Mouse (Mus musculus) embryonic facial prominence, embryonic 13.5 days (tissue): ENCODE measurements at regions not wholly inside any gene's neighbourhood (a gene's known extent, or its start where the extent isn't known, plus 50 kb on each side); places are given as distances from the start of the nearest gene placed in this dataset.
"Not testable (repeated sequence)": the region's sequence is repeated elsewhere in the genome, so short reads cannot be mapped to it uniquely, and the experiment has no call there.

Source experiments
- ATAC-seq: fragments of 200-750 bp; cut with Nextera tagmentation; 2 replicates; pipeline ENCODE4 v1.8.0; 2017; ENCODE audit warnings: low read depth; ENCODE audit not compliant: insufficient number of reproducible peaks, insufficient read depth, low FRiP score, low TSS enrichment
- H3K27ac ChIP-seq: fragments of 300-500 bp; sonication (generic); 2 replicates; pipeline ENCODE4 v1.5.1; 2015; ENCODE audit warnings: moderate library complexity, mild to moderate bottlenecking, inconsistent platforms
- H3K27me3 ChIP-seq: fragments of 300-500 bp; sonication (generic); 2 replicates; pipeline ENCODE4 v1.6.1; 2015; ENCODE audit warnings: mild to moderate bottlenecking, inconsistent platforms
- H3K36me3 ChIP-seq: fragments of 300-500 bp; sonication (generic); 2 replicates; pipeline ENCODE4 v1.6.1; 2015; ENCODE audit warnings: mild to moderate bottlenecking, inconsistent platforms
- H3K4me1 ChIP-seq: fragments of 300-500 bp; sonication (generic); 2 replicates; pipeline ENCODE4 v1.6.1; 2015; ENCODE audit warnings: inconsistent platforms
- H3K4me2 ChIP-seq: fragments of 300-500 bp; sonication (generic); 2 replicates; pipeline ENCODE4 v1.6.1; 2015; ENCODE audit warnings: moderate library complexity, mild to moderate bottlenecking, inconsistent platforms
- H3K4me3 ChIP-seq: fragments of 300-500 bp; sonication (generic); 2 replicates; pipeline ENCODE4 v1.5.1; 2015; ENCODE audit warnings: mild to moderate bottlenecking, inconsistent platforms
- H3K9ac ChIP-seq: fragments of 300-500 bp; sonication (generic); 2 replicates; pipeline ENCODE4 v1.6.1; 2015; ENCODE audit warnings: mild to moderate bottlenecking, inconsistent platforms
- H3K9me3 ChIP-seq: fragments of 300-500 bp; sonication (generic); 2 replicates; pipeline ENCODE4 v1.6.1; 2016; ENCODE audit warnings: inconsistent platforms
- WGBS: fragments of 180-500 bp; shearing (Covaris S2); methylation state at CpG from one replicate; pipeline ENCODE4 v1.1.7; 2015; ENCODE audit warnings: mixed read lengths; 5-methylcytosine and 5-hydroxymethylcytosine counted together

DNA sequence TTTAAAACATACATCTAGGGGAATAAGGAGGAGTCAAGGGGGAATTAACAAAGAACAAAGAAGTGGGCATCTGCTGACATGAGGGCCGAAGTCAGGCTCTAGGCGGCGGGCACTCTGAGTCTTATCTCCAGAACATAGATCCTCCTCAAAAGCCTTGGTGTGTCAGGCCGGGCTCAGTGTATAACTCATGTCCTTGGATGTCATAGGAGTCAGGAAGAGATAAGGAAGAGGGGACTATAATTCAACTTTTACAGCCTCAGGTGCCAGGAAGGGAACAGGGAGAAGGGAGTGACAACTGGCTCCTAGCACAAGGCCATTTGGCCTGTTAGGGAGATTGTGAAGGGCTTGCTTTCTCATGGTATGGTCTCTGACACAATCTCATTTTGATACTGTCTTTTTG, 185.9 kb upstream of the Ube2e2 start:
- H3K4me1 ChIP-seq, H3K4me2 ChIP-seq, H3K4me3 ChIP-seq, H3K36me3 ChIP-seq, H3K9ac ChIP-seq, ATAC-seq, H3K27ac ChIP-seq, H3K9me3 ChIP-seq, H3K27me3 ChIP-seq: not testable (repeated sequence)
- WGBS = 96% methylated on average over 4 of the region's 4 CpGs

DNA sequence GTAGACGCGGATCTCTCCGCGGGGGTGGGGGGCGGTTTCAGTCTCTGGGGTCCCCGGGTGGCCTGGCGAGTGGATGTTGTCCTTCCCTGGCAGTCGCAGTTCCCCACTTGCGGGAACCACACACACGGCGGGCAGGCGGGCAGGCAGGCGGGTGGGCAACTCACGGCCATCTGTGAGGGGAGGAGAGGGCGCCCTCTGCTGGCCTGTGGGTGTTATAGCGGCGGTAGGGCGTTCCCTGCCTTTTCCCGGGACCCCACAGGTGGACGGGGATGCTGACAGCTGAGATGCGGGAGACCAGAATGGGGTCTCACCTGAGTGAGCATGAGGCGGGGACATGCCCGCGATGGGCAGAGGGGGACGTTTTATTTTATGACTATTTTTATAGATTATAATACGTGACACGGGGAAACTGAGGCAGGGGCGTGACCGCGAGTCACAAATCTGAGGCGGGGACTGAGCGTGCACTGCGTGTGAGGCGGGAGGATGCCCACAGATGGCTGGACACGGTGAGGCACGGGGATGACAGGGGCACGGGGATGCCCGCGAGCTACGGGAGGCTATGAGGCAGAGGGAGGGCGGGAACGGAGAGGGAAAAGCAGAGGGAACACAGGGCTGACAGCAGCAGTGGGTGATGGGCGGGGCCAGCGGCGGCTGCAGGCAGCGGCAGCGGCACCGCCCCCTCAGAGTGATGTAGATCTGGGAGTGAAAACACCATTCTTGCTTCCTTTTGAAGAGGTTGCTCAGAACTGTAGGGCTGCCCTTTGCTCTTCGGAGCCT, 148.1 kb upstream of the Ube2e2 start:
- no peak overlapping the region for H3K27ac ChIP-seq
- H3K9ac ChIP-seq = peak overlapping the region; percentile 53
- peak overlapping the region; percentile 40 for H3K4me3 ChIP-seq
- H3K9me3 ChIP-seq = no peaks in the 10 kb centered on the region
- WGBS = 2% methylated on average over 49 of the region's 49 CpGs
- peak; percentile 32; the same call in 1 of the 2 replicates for ATAC-seq
- H3K36me3 ChIP-seq = no peaks in the 10 kb centered on the region
- 0 out of 2 replicates have a peak, but pooled peaks cover 9% of the 10 kb centered on the region for H3K4me1 ChIP-seq
- H3K4me2 ChIP-seq = peak overlapping the region; percentile 72
- H3K27me3 ChIP-seq = no peaks in the 10 kb centered on the region

DNA sequence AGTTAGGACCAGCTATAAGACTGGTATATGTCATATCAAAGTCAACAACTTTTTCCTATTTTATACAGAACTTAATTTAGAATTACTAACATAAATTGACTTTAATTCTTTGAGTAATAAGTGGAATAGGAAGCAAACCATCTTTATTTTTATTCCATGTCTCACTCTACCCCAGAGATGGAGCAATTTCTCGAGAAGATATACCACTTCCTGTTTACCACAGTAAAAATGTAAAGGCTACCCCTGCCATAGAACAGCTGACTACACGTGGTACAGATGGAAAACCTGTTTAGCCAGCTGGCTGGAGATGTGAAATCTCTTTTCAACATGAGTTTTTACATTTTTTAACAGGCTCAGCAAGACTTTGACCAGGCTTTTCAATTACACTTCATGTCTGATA, 126.0 kb upstream of the Ube2e2 start:
- H3K9ac ChIP-seq = no peak overlapping the region
- 33% methylated on average over 2 of the region's 2 CpGs for WGBS
- no peak for ATAC-seq
- H3K36me3 ChIP-seq = no peaks in the 10 kb centered on the region
- no peak overlapping the region for H3K4me3 ChIP-seq
- no peak overlapping the region for H3K4me2 ChIP-seq
- H3K9me3 ChIP-seq = no peaks in the 10 kb centered on the region
- no peak overlapping the region for H3K27ac ChIP-seq
- H3K4me1 ChIP-seq = no peaks in the 10 kb centered on the region
- H3K27me3 ChIP-seq = no peaks in the 10 kb centered on the region

DNA sequence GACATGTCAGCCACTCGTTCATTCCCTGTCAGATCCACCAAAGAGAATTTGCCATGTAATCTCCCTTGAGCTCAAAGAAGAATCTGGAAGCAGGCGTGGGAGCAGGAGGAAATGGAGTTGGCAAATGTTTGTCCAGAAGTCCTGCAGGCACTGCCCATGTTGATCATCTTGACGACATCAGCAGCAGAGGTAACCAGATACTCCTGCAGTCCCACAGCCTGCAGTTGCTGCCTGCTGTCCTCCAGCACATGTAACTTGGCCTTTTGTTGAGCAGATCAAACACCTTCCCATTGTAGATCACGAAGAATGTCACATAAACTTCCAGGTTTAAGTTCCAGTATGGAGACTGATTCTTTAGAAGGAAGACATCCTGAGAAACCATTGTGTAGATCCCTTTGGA, 121.3 kb upstream of the Ube2e2 start:
- H3K9me3 ChIP-seq = no peaks in the 10 kb centered on the region
- H3K27ac ChIP-seq = no peak overlapping the region
- no peak for ATAC-seq
- WGBS = 53% methylated on average over 4 of the region's 4 CpGs
- no peaks in the 10 kb centered on the region for H3K4me1 ChIP-seq
- H3K36me3 ChIP-seq = no peaks in the 10 kb centered on the region
- H3K4me3 ChIP-seq = no peak overlapping the region
- H3K27me3 ChIP-seq = no peaks in the 10 kb centered on the region
- no peak overlapping the region for H3K9ac ChIP-seq
- no peak overlapping the region for H3K4me2 ChIP-seq

DNA sequence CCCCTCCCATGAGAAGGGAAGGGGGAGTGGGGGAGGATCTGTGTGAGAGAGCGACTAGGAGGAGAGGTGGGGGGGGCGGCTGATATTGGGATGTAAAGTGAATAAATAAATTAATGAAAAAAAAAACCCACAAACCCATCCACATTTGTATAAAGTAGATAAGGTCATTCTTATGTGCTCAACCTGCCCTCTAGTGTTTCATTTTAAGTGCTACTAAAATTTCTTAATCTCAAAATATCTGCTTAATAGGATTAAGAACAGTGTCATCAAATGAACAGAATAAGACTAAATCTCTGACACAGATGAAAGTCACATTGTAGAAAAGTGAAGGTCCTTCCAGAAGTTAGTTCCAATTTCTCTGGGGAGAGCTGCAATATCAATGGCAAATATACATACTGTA, 119.5 kb upstream of the Ube2e2 start:
- not testable (repeated sequence) for H3K9me3 ChIP-seq, ATAC-seq, H3K27me3 ChIP-seq, H3K4me1 ChIP-seq, H3K9ac ChIP-seq, H3K4me2 ChIP-seq, H3K4me3 ChIP-seq, H3K36me3 ChIP-seq, H3K27ac ChIP-seq
- 91% methylated on average over 2 of the region's 2 CpGs for WGBS

DNA sequence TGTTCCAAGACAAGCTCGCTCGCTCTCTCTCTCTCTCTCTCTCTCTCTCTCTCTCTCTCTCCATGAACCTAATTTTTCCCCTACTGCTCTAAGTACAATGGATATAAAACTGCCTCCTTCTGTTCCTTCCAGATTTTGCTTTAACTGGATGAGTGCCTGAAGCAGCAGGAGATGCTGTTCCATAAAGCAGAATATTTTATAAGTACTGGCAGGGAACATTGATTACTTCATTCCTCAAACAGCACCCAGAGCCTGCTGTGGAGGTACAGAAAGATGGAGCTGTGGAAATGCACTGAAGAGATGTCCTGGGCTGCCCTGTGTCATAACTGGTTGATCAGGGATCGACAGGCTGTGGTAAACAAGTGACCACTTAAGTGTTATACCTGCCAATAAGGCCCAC, 89.8 kb upstream of the Ube2e2 start:
- WGBS = 75% methylated on average over 3 of the region's 3 CpGs
- H3K4me3 ChIP-seq = no peak overlapping the region
- H3K9ac ChIP-seq = no peak overlapping the region
- no peaks in the 10 kb centered on the region for H3K4me1 ChIP-seq
- no peaks in the 10 kb centered on the region for H3K27me3 ChIP-seq
- H3K27ac ChIP-seq = no peak overlapping the region
- no peak overlapping the region for H3K4me2 ChIP-seq
- H3K36me3 ChIP-seq = no peaks in the 10 kb centered on the region
- no peak for ATAC-seq
- no peaks in the 10 kb centered on the region for H3K9me3 ChIP-seq

DNA sequence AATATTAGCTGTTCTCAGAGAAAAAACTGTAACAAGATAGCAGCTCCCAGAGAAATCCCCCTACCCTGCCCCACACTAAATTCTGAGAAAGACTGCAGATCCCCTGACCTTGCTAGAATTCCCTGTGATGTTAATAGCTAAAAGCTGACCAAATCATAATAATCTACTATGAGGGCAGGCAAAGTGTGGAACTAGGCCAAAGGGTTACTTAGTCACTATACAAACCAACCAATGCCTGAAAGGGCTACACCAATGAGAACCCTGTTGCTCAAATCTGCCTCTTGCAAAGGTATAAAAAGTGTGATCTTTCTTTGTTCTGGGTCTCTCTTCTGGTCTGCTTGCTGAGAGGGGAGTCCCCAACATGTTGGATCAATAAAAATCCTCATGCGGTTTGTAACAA, 69.8 kb upstream of the Ube2e2 start:
- no peak for ATAC-seq
- H3K4me1 ChIP-seq = no peaks in the 10 kb centered on the region
- no peaks in the 10 kb centered on the region for H3K27me3 ChIP-seq
- no peak overlapping the region for H3K4me2 ChIP-seq
- H3K27ac ChIP-seq = no peak overlapping the region
- H3K4me3 ChIP-seq = no peak overlapping the region
- H3K9ac ChIP-seq = no peak overlapping the region
- 82% methylated on average over 1 of the region's 1 CpGs for WGBS
- H3K9me3 ChIP-seq = no peaks in the 10 kb centered on the region
- H3K36me3 ChIP-seq = no peaks in the 10 kb centered on the region

DNA sequence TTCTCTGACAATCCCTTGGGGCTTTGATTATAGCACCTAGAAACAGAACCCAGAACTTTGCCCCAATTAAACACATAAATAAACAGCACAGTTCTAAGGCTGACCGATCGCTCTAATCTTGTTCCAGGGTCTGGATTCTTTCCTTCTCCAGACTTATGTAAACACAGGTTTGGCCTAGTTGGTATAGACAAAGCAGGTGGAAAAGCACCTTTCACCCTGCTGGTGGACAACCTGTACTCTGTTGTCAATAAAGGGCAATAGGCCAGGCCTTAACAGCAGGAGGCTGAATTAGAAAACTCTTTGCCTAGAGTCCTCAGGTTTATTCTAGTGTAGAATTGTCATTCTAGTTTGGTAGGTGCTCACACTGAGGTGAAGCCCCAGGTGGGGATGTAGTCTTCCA, 69.2 kb upstream of the Ube2e2 start:
- H3K27me3 ChIP-seq = no peaks in the 10 kb centered on the region
- no peak overlapping the region for H3K4me3 ChIP-seq
- no peak for ATAC-seq
- no peaks in the 10 kb centered on the region for H3K4me1 ChIP-seq
- no peak overlapping the region for H3K27ac ChIP-seq
- WGBS = 78% methylated on average over 2 of the region's 2 CpGs
- H3K9me3 ChIP-seq = no peaks in the 10 kb centered on the region
- H3K36me3 ChIP-seq = no peaks in the 10 kb centered on the region
- no peak overlapping the region for H3K4me2 ChIP-seq
- no peak overlapping the region for H3K9ac ChIP-seq
